Mouse (Mus musculus) C2C12 (cell line): ENCODE data around the gene Hspa4l. TPM values are rescaled to one million over a fixed set of nuclear protein-coding genes. Genes with fewer than 3 reads are reported as not detected.

Source experiments
- H3K27me3 ChIP-seq: one replicate; pipeline ENCODE4 v1.6.1; 2011; ENCODE audit not compliant: control insufficient read depth, insufficient read depth, insufficient read length
- H3K36me3 ChIP-seq: one replicate; pipeline ENCODE4 v1.6.1; 2011; ENCODE audit not compliant: control insufficient read depth, insufficient read depth
- H3K4me3 ChIP-seq: one replicate; pipeline ENCODE4 v1.5.1; 2011; ENCODE audit warnings: mild to moderate bottlenecking, control low read depth; ENCODE audit not compliant: poor library complexity, insufficient read depth, severe bottlenecking
- H3K79me2 ChIP-seq: one replicate; pipeline ENCODE4 v1.6.1; 2011; ENCODE audit not compliant: control insufficient read depth, insufficient read depth
- H3K79me3 ChIP-seq: one replicate; pipeline ENCODE4 v1.6.1; 2011; ENCODE audit warnings: low read depth, control low read depth
- H3ac ChIP-seq: one replicate; pipeline ENCODE3; 2011; ENCODE audit warnings: low read depth; ENCODE audit not compliant: control insufficient read depth, insufficient read length
- CEBPB ChIP-seq: IDR thresholded peaks from one replicate; pipeline ENCODE4 v1.6.1; 2011; ENCODE audit warnings: low read depth, mild to moderate bottlenecking, control low read depth, moderate library complexity
- CTCF ChIP-seq: IDR thresholded peaks from one replicate; pipeline ENCODE4 v1.5.1; 2011; ENCODE audit not compliant: control insufficient read depth, insufficient read depth, insufficient read length
- FOSL1 ChIP-seq: IDR thresholded peaks from one replicate; pipeline ENCODE4 v1.8.0; 2011; ENCODE audit warnings: mild to moderate bottlenecking, low read length; ENCODE audit not compliant: poor library complexity, insufficient read depth, severe bottlenecking
- MAX ChIP-seq: IDR thresholded peaks from one replicate; pipeline ENCODE4 v1.6.1; 2011; ENCODE audit warnings: mild to moderate bottlenecking, control low read depth
- MYOD1 ChIP-seq: IDR thresholded peaks from one replicate; pipeline ENCODE4 v1.6.1; 2011; ENCODE audit warnings: low read depth; ENCODE audit not compliant: control insufficient read depth, insufficient read length
- MYOG ChIP-seq: IDR thresholded peaks from one replicate; pipeline ENCODE4 v1.6.1; 2011; ENCODE audit not compliant: control insufficient read depth, insufficient read length; ENCODE audit errors: extremely low read depth
- USF1 ChIP-seq: IDR thresholded peaks from one replicate; pipeline ENCODE4 v1.6.1; 2011; ENCODE audit warnings: low read depth, mild to moderate bottlenecking, control low read depth, moderate library complexity
- polyA plus RNA-seq: library from polyadenylated mRNA; unstranded; fragments of >200 nt; fragmentation: generic; extraction: Trizol; gene quantifications from one replicate; pipeline ENCODE4 v1.2.1, GENCODE M21; 2012; ENCODE audit warnings: missing spikeins

Hspa4l gene
- polyA plus RNA-seq, 1 experiment = 15.7 TPM

GRCm38 (mm10) chr3:40760746-40761145 lies 16.5 kb downstream of the Hspa4l start:
- Histone ChIP-seq H3K79me2 (no peaks in the 10 kb centered on the region), H3K79me3 (no peaks in the 10 kb centered on the region), H3ac (no peak overlapping the region), H3K27me3 (no peaks in the 10 kb centered on the region), H3K4me3 (no peak overlapping the region), H3K36me3 (peaks cover 91% of the 10 kb centered on the region)
- TF ChIP-seq USF1 (no peak), MYOG (no peak), CTCF (no peak), CEBPB (no peak), MYOD1 (no peak)

GRCm38 (mm10) chr3:40761312-40761711 lies 17.0 kb downstream of the Hspa4l start:
- peaks cover 90% of the 10 kb centered on the region for H3K36me3 ChIP-seq
- H3K79me2 ChIP-seq = no peaks in the 10 kb centered on the region
- no peak overlapping the region for H3ac ChIP-seq

DNA sequence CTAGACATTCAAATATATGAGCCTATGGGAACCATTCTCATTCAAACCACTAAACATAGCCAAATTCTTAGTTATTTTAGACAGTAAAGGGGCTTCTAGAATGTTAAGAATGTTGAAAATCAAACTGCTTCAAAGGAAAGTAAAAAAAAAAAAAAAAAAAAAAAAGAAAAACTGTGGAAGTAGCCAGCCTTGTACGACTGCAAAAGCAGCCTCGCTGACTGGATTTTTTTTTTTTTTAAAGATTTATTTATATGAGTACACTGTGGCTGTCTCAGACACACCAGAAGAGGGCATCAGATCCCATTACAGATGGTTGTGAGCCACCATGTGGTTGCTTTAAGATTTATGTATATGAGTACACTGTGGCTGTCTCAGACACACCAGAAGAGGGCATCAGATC lies 49.5 kb downstream of the Hspa4l start:
- Histone ChIP-seq H3ac (no peak overlapping the region), H3K36me3 (peaks cover 70% of the 10 kb centered on the region), H3K79me2 (no peaks in the 10 kb centered on the region), H3K4me3 (no peak overlapping the region), H3K79me3 (no peaks in the 10 kb centered on the region), H3K27me3 (no peaks in the 10 kb centered on the region)
- TF ChIP-seq MYOD1 (no peak), CTCF (no peak), MYOG (no peak), USF1 (no peak), FOSL1 (no peak), CEBPB (no peak), MAX (no peak)

More at GRCm38 (mm10) chr3:40761312-40761711, 17.0 kb downstream of the Hspa4l start:
- no peaks in the 10 kb centered on the region for H3K27me3 ChIP-seq
- H3K79me3 ChIP-seq = no peaks in the 10 kb centered on the region
- no peak overlapping the region for H3K4me3 ChIP-seq
- TF ChIP-seq FOSL1 (peak; percentile 94), USF1 (no peak), MAX (peak; percentile 36), CTCF (no peak), MYOG (no peak), MYOD1 (peak; percentile 98), CEBPB (no peak)

DNA sequence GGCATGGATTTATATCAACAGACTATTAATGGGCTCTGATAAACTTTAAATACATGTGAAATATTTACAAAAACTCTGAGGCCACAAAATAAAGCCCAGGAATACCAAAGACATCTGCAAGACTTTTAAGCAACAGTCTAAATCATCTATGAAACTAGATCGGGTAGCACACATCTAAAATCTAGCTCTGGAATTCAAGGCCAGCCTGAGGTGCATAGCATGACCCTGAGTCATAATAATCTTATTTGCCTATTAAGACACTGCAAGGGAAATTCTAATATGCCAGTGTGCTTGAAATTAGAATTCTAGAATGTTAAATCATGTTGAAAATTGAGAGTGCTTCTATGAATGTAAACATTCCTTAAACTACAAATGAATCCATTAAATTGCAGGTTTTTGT lies 53.8 kb downstream of the Hspa4l start:
- Histone ChIP-seq H3ac (no peak overlapping the region), H3K4me3 (no peak overlapping the region), H3K79me2 (peaks cover 31% of the 10 kb centered on the region), H3K36me3 (peaks cover 47% of the 10 kb centered on the region), H3K27me3 (no peaks in the 10 kb centered on the region), H3K79me3 (peaks cover 28% of the 10 kb centered on the region)
- TF ChIP-seq MYOG (no peak), CTCF (no peak), MYOD1 (no peak), USF1 (no peak), FOSL1 (no peak), MAX (no peak)

DNA sequence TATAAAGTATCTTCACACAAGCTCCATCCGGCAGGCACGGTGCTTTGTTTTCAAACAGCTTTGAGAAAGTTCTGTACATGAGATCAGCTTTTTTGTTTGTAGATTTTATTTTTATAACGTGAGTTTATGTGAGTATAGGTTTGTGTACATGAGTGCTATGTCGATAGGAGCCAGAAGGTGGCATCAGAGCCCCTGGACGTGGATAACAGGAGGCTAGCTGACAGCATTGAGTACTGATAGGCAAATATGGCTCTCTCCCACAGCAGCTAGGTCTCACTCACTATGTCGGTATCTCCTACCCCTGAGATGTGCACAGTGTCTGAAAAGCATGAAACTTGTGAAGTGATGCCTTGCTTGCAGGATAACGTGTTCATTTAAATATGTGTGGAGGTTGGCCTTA lies 54.2 kb downstream of the Hspa4l start:
- Histone ChIP-seq H3ac (no peak overlapping the region), H3K27me3 (no peaks in the 10 kb centered on the region), H3K79me2 (peaks cover 36% of the 10 kb centered on the region), H3K36me3 (peaks cover 47% of the 10 kb centered on the region), H3K79me3 (peaks cover 31% of the 10 kb centered on the region), H3K4me3 (no peak overlapping the region)
- TF ChIP-seq MYOG (no peak), FOSL1 (no peak), USF1 (no peak)

DNA sequence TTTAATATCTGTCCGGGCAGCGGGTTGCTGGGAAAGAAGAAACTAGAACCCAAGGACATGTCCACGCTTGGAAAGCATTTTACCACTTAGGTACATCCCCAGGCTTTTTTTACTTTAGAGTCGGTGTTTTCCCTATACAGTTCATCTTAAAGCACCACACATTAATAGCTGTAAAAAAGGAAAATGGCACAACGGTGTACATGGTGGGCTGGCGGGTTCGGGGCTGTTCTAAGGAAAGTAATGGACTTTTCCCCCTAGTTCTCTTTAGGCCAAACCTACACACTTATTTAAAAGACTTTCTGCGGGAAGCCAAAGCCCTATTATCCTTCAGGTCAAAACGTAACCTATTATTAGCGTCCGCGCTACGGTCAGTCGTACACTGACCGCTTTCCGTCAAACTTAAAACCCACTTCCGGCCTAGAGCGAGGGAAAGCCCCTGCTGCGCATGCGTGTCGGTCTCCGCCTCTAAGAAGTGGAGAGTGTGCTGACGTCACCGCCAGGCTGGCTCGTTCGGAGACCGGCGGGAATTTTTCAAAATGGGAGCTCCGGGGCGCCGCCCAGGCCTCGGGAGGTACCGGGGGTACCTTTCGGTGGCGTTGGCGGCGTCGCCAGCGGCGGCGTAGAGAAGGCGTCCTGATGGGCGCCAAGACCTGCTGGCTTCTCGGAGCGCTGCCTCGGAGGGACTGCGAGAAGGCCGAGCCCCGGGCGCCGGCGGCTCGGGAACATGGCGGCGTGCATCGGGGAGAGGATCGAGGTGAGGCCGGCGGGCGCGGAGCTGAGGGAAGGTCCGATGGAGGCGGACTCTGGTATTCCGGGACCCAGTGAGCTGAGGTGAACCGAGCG lies 55.5 kb downstream of the Hspa4l start, which contains the start of gene Plk4:
Gene Plk4 (plus strand): TSS at position 490 of the 843 bp plus-strand sequence.
- peak within 1 kb of the TSS; percentile 89 for H3K4me3 ChIP-seq
- peaks cover 48% of the 10 kb centered on the region for H3K79me2 ChIP-seq
- TF ChIP-seq MYOG (no peak), USF1 (no peak), FOSL1 (no peak), CEBPB (no peak), MAX (no peak), CTCF (no peak), MYOD1 (no peak)
- H3ac ChIP-seq = peak within 1 kb of the TSS; percentile 88
- peaks cover 50% of the 10 kb centered on the region for H3K36me3 ChIP-seq
- H3K79me3 ChIP-seq = peaks cover 41% of the 10 kb centered on the region
- no peaks in the 10 kb centered on the region for H3K27me3 ChIP-seq
